Mouse (Mus musculus): ENCODE measurements around the gene Tead1.

- TF ChIP-seq CTCF (IDR thresholded peaks at IDR 0.05; ENCODE audit: low read depth) (no peak), EP300 (IDR thresholded peaks at IDR 0.05; ENCODE audit: low read depth) (no peak)
Measured at GRCm38 (mm10) chr7:112730209-112730608, 51.1 kb downstream of the Tead1 start.

All from liver, postnatal 0 days (tissue).